Mouse (Mus musculus) C2C12 (cell line): Measurements from ENCODE around the gene Mcts2.

Source experiments
- CEBPB ChIP-seq: IDR thresholded peaks from one replicate; pipeline ENCODE4 v1.6.1; 2011; ENCODE audit warnings: low read depth, mild to moderate bottlenecking, control low read depth, moderate library complexity
- CTCF ChIP-seq: IDR thresholded peaks from one replicate; pipeline ENCODE4 v1.5.1; 2011; ENCODE audit not compliant: control insufficient read depth, insufficient read depth, insufficient read length
- FOSL1 ChIP-seq: IDR thresholded peaks from one replicate; pipeline ENCODE4 v1.8.0; 2011; ENCODE audit warnings: mild to moderate bottlenecking, low read length; ENCODE audit not compliant: poor library complexity, insufficient read depth, severe bottlenecking
- MAX ChIP-seq: IDR thresholded peaks from one replicate; pipeline ENCODE4 v1.6.1; 2011; ENCODE audit warnings: mild to moderate bottlenecking, control low read depth
- MYOD1 ChIP-seq: IDR thresholded peaks from one replicate; pipeline ENCODE4 v1.6.1; 2011; ENCODE audit warnings: low read depth; ENCODE audit not compliant: control insufficient read depth, insufficient read length
- MYOG ChIP-seq: IDR thresholded peaks from one replicate; pipeline ENCODE4 v1.6.1; 2011; ENCODE audit not compliant: control insufficient read depth, insufficient read length; ENCODE audit errors: extremely low read depth
- USF1 ChIP-seq: IDR thresholded peaks from one replicate; pipeline ENCODE4 v1.6.1; 2011; ENCODE audit warnings: low read depth, mild to moderate bottlenecking, control low read depth, moderate library complexity

- TF ChIP-seq CTCF: no peak
- TF ChIP-seq MAX: no peak
- no peak for TF ChIP-seq USF1
- no peak for TF ChIP-seq FOSL1
- TF ChIP-seq MYOG: no peak
- no peak for TF ChIP-seq MYOD1
- no peak for TF ChIP-seq CEBPB
Measured at GRCm38 (mm10) chr2:152716241-152716772, 29.5 kb downstream of the Mcts2 start.
